Mouse (Mus musculus): ENCODE data around the gene Tspan9. TPM values are rescaled to one million over a fixed set of nuclear protein-coding genes. Genes with fewer than 3 reads are reported as not detected.
A peak's percentile ranks its signal among the peaks of the same experiment; 100 is the strongest.

The Tspan9 gene
- polyA plus RNA-seq, 1 experiment from 2014 or later, result 141 TPM

DNA sequence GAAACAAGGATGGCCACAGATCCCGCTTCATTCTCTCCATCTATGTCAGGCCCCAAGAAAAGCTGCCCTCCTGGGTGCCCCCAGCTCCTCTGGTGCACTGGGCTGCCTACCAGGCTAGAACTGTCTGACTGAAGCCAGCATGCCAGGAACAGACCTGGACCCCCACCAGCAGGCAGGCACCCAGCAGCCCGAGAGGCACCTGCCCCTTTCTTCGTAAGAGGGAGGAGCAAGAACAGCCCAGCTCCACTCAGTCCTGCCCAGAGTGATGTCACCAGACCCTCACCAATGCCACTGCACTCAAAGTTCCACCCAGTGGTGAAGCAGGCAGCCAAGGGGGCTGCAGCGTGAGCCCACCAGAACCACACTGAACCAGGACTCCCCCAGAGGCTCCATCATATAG lies 112.3 kb downstream of the Tspan9 start:
- Histone ChIP-seq H3K27ac (no peak overlapping the region), H3K4me1 (peaks cover 72% of the 10 kb centered on the region), H3K9me3 (no peaks in the 10 kb centered on the region), H3K9ac (no peak overlapping the region), H3K4me3 (no peak overlapping the region), H3K36me3 (no peaks in the 10 kb centered on the region), H3K4me2 (no peak overlapping the region), H3K27me3 (no peaks in the 10 kb centered on the region; the same call in 1 of the 2 replicates)
- no peak for ATAC-seq (ENCODE audit: insufficient number of reproducible peaks, low FRiP score, low TSS enrichment, low read depth)
- 71% methylated on average over 4 of the region's 4 CpGs for WGBS

DNA sequence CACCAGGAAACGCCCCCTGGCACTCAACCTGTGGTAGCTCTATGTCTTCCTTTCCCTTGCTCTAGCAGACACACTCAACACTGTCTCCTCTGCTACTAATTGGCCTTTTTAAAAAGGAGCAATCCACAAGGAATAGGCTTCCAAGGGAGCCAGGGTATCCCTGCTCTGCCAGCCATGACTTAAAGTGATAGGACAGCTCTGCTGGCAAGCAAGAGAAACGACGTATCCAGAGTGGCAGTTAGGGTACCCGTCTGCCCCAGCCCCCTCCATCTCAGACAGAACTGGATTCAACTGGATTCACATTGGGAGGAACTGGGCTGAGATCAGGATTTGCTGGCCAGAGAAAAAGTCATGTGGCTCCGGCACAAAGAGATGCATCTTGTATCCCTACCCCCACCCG lies 112.9 kb downstream of the Tspan9 start:
- no peaks in the 10 kb centered on the region for H3K36me3 ChIP-seq
- H3K9ac ChIP-seq, result no peak overlapping the region
- WGBS, result 76% methylated on average over 6 of the region's 6 CpGs
- H3K9me3 ChIP-seq, result no peaks in the 10 kb centered on the region
- ATAC-seq (ENCODE audit: insufficient number of reproducible peaks, low FRiP score, low TSS enrichment, low read depth), result no peak
- no peak overlapping the region for H3K4me3 ChIP-seq
- no peaks in the 10 kb centered on the region; the same call in 1 of the 2 replicates for H3K27me3 ChIP-seq
- H3K27ac ChIP-seq, result no peak overlapping the region
- no peak overlapping the region for H3K4me2 ChIP-seq
- H3K4me1 ChIP-seq, result peaks cover 66% of the 10 kb centered on the region

DNA sequence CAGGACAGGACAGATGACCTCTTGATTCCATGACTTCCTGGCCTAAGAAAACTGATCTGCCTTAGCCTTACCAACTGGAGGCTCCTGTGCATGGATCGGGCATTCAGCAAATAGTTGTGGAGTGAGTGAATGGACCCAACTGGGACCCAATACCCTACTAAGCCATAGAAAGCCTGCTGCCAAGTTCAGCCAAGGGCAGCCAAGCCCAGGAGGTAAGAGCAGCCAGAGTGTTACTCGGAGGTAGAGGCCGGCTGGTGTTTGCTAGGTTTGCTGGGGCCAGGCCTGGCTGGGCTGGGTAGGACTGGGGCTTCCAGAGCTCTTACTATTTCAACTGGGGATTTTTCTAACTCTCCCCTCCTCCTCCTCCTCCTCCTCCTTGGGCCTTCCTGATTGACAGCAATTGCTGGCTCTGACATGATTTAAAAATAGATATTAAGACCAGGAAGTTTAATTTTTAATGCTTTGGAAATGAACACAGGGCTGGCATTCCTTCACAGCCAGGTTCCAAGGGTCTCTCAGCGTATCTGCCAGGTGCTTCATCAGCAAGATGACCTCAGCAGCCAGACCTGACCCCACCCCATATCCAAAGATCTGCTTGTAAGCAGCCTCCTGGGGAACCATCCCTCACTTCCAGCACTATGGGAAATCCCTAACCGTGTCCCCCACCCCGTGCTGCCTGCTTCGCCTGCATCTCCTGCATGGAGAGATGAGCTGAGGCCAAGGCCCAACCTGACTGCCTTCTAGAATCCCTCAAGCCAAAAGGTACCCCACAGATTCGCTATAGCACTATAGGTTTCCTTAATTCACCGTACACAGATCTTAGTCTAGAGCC lies 113.7 kb downstream of the Tspan9 start:
- no peak overlapping the region for H3K27ac ChIP-seq
- no peak overlapping the region for H3K4me2 ChIP-seq
- H3K36me3 ChIP-seq, result 0 out of 2 replicates have a peak, but pooled peaks cover 4% of the 10 kb centered on the region
- WGBS, result 81% methylated on average over 9 of the region's 9 CpGs
- no peak for ATAC-seq (ENCODE audit: insufficient number of reproducible peaks, low FRiP score, low TSS enrichment, low read depth)
- H3K9ac ChIP-seq, result no peak overlapping the region; the same call in 1 of the 2 replicates
- no peaks in the 10 kb centered on the region; the same call in 1 of the 2 replicates for H3K27me3 ChIP-seq
- no peaks in the 10 kb centered on the region for H3K9me3 ChIP-seq
- no peak overlapping the region for H3K4me3 ChIP-seq
- H3K4me1 ChIP-seq, result peaks cover 58% of the 10 kb centered on the region

DNA sequence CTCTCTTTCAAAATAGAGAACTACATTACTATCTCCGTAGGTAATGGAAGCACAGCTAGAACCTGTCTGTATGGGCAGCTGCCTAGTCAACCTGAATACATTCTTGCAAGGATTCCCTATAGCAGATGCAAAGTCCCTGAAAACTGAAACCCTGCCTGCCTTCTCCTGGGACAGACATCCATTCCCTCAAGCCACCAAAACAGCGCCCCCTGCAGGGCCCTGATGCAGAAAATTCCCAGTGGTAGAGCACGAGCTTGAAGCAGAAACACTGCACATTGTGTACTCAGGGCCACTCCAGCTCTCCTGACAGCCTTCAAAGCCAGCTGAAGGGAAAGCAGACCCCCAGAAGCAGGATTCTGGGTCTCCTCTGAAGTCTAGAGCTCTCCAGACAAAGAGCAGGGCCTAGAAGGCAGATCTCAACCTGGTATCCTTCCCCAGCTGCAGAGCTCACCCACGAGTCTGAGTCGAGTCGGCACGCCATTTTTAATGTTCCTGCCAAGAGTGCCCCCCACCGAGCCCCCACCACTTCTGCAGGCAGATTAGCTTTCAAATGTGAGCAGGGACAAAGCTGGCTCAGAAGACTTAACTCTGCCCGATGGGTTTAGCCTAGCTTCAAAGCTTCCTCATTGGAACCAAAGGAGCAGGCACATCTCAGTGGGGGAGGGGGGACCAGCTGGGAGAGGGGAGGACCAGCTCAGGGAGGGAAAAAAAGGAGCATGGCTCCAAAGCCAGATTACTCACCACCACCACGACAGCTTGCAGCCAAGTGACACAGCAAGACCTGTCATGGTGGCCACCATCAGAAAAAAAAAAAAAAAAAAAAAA lies 115.1 kb downstream of the Tspan9 start:
- no peak for ATAC-seq (ENCODE audit: insufficient number of reproducible peaks, low FRiP score, low TSS enrichment, low read depth)
- no peak overlapping the region for H3K4me2 ChIP-seq
- H3K27me3 ChIP-seq, result no peaks in the 10 kb centered on the region; the same call in 1 of the 2 replicates
- peaks cover 52% of the 10 kb centered on the region for H3K4me1 ChIP-seq
- H3K27ac ChIP-seq, result no peak overlapping the region
- no peak overlapping the region for H3K4me3 ChIP-seq
- 0 out of 2 replicates have a peak, but pooled peaks cover 4% of the 10 kb centered on the region for H3K36me3 ChIP-seq
- 23% methylated on average over 10 of the region's 10 CpGs for WGBS
- H3K9me3 ChIP-seq, result no peaks in the 10 kb centered on the region
- H3K9ac ChIP-seq, result no peak overlapping the region

DNA sequence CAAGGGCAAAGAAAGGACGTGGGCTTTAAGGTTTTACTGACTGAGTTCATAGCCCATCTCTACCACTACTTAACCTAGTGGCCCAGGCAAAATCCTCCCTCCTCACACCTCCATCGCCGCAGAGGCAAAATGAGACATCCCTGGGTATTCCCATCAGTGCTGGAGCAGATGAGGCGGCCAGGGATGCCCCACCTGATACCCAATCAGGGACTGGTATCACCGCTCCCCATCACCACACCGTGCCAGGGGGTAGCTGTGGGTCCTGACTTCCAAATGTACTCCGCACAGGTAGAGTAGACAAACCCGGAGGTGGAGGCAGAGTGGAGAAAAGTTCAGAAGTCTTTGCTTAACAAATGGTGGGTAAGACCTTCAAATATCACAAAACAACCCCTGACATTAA lies 117.4 kb downstream of the Tspan9 start:
- Histone ChIP-seq H3K27ac (no peak overlapping the region), H3K9me3 (no peaks in the 10 kb centered on the region), H3K4me3 (no peak overlapping the region), H3K9ac (no peak overlapping the region), H3K4me1 (peaks cover 53% of the 10 kb centered on the region), H3K4me2 (no peak overlapping the region), H3K27me3 (no peaks in the 10 kb centered on the region), H3K36me3 (0 out of 2 replicates have a peak, but pooled peaks cover 4% of the 10 kb centered on the region)
- ATAC-seq (ENCODE audit: insufficient number of reproducible peaks, low FRiP score, low TSS enrichment, low read depth), result no peak
- WGBS, result 91% methylated on average over 8 of the region's 8 CpGs

DNA sequence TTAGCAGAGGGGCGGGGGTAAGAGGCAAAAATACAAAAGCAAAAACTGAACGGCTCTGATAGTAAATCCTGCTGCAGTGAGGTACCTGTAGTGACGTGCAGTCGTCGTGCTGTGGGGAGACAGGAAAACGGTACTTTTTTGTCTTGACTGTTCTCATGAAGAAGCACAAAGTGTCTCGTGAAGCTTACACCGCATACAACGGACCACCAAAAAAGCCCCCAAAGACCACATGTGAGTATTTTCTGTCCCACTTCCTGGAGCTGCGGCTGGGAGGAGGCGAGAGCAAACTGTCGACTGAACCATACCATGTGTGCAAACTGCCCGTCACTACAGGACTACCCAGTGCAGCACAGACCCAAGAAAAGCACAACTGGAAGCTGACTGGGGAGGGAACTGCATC lies 117.8 kb downstream of the Tspan9 start:
- H3K36me3 ChIP-seq, result 0 out of 2 replicates have a peak, but pooled peaks cover 4% of the 10 kb centered on the region
- H3K4me1 ChIP-seq, result peaks cover 54% of the 10 kb centered on the region
- WGBS, result 66% methylated on average over 13 of the region's 13 CpGs
- H3K27ac ChIP-seq, result no peak overlapping the region
- no peak for ATAC-seq (ENCODE audit: insufficient number of reproducible peaks, low FRiP score, low TSS enrichment, low read depth)
- no peak overlapping the region for H3K4me2 ChIP-seq
- H3K9me3 ChIP-seq, result no peaks in the 10 kb centered on the region
- no peak overlapping the region for H3K9ac ChIP-seq
- no peaks in the 10 kb centered on the region for H3K27me3 ChIP-seq
- H3K4me3 ChIP-seq, result no peak overlapping the region

DNA sequence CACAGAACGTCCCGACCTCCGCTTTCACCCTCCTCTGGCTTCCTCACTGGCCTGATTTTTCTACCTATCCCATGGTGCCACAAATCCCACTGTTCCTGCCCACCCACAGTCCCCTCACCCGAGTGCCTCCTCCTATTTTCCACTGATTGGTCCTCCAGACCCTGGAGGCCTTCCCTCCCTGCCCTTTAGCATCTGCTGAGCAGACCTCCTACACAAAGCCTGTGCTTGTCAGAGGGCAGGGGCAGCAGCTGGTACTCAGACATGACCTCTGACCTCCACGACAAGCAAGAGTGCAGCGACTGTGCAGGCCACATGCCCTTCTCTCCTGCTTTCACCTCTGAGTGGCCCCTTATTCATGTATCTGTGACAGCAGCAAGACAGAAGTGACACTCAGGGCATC lies 121.2 kb downstream of the Tspan9 start:
- Histone ChIP-seq H3K9ac (no peak overlapping the region), H3K4me3 (no peak overlapping the region)
- 44% methylated on average over 6 of the region's 6 CpGs for WGBS

DNA sequence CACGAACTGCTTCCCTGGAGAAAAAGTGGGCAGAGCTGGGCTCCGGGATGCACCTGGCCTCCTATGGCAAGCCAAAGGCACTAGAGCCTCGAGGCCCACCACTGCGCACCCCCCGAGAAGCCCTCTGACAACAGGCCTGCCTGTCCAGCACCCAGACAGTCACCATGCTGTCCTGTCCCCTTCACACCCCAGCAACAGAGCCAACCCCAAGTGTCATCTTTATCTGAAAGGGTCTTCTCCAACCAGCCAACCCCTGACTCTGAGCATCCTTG lies 121.5 kb downstream of the Tspan9 start:
- H3K4me3 ChIP-seq, result no peak overlapping the region
- no peaks in the 10 kb centered on the region for H3K27me3 ChIP-seq
- no peak overlapping the region for H3K27ac ChIP-seq
- 55% methylated on average over 5 of the region's 5 CpGs for WGBS
- H3K4me1 ChIP-seq, result peaks cover 37% of the 10 kb centered on the region
- 0 out of 2 replicates have a peak, but pooled peaks cover 4% of the 10 kb centered on the region for H3K36me3 ChIP-seq
- H3K4me2 ChIP-seq, result no peak overlapping the region
- no peak for ATAC-seq (ENCODE audit: insufficient number of reproducible peaks, low FRiP score, low TSS enrichment, low read depth)
- H3K9ac ChIP-seq, result no peak overlapping the region
- no peaks in the 10 kb centered on the region for H3K9me3 ChIP-seq

More for the DNA sequence above, 121.2 kb downstream of the Tspan9 start:
- H3K27me3 ChIP-seq, result no peaks in the 10 kb centered on the region
- no peak overlapping the region for H3K4me2 ChIP-seq
- H3K4me1 ChIP-seq, result peaks cover 37% of the 10 kb centered on the region
- no peak for ATAC-seq (ENCODE audit: insufficient number of reproducible peaks, low FRiP score, low TSS enrichment, low read depth)
- no peaks in the 10 kb centered on the region for H3K9me3 ChIP-seq
- no peak overlapping the region for H3K27ac ChIP-seq
- 0 out of 2 replicates have a peak, but pooled peaks cover 4% of the 10 kb centered on the region for H3K36me3 ChIP-seq

DNA sequence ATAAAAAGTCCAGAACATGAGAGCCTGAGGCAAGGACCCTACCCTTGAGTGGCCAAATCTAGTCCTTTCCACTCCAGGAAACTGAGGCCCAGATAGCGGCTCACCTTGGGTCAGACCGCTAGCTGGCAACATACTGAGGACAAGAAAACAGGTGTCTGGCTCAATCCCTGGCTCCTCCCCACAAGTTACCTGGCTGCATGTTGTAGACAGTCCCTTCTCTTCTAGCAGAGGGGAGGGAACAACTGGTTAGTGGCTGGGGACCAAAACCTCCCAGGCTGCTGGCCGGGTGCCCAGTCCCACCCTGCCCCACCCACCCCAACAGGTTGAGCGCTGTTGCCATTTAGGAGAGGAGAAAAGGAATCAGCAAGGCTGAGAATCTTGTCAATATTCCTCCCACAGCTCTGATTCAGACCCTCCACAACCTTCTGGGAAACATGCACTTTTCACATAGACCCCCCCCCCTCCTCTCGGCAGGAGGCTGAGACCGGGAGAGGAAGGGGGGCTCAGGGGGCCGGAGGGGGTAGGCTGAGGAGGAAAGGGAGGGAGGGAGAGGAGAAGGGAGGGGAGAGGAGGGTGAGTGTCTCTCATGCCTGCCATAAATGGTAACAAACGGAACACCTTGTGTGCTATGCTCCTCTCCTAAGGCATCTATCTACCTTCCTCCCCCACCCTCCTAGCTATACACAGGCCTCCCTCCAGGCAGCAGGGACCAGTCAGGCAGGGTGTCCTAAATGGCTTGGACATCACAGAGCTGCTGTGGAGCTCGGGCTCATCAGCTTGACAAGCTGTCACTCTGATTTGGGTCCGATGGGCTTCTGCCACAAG lies 122.1 kb downstream of the Tspan9 start:
- Histone ChIP-seq H3K36me3 (0 out of 2 replicates have a peak, but pooled peaks cover 4% of the 10 kb centered on the region), H3K4me1 (peaks cover 37% of the 10 kb centered on the region)

DNA sequence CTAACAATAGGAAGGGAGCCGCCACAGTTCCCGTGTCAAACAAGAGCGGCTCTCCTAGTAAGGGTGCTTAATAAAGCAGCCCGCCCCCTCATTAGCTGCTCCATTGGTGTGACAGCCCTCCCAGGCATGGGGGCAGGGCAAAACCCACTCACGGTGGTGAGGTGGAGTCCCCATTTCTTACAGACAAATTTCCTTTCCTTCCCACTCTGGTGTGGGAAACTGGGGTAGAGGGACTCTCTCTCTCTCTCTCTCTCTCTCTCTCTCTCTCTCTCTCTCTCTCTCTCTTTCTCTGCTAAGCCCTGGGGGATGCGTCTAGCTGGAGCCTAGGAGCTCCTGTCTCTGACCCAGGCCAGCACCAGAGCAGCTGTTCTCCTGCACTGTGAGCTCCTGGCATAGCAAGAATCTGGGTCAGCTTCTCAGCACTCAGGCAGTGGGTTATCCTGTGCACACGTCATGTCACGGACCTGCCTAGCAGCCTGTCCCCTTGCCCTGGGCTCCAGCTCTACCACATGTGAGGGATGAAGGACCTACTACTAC lies 122.8 kb downstream of the Tspan9 start:
- H3K9me3 ChIP-seq, result no peaks in the 10 kb centered on the region
- peaks cover 42% of the 10 kb centered on the region for H3K4me1 ChIP-seq
- no peaks in the 10 kb centered on the region for H3K27me3 ChIP-seq
- 0 out of 2 replicates have a peak, but pooled peaks cover 4% of the 10 kb centered on the region for H3K36me3 ChIP-seq
- 29% methylated on average over 8 of the region's 8 CpGs for WGBS
- no peak overlapping the region for H3K4me2 ChIP-seq
- ATAC-seq (ENCODE audit: insufficient number of reproducible peaks, low FRiP score, low TSS enrichment, low read depth), result peak; percentile 11; the same call in 1 of the 2 replicates
- no peak overlapping the region for H3K9ac ChIP-seq
- H3K4me3 ChIP-seq, result no peak overlapping the region
- no peak overlapping the region for H3K27ac ChIP-seq

More for the DNA sequence above, 122.1 kb downstream of the Tspan9 start:
- 23% methylated on average over 8 of the region's 10 CpGs for WGBS
- ATAC-seq (ENCODE audit: insufficient number of reproducible peaks, low FRiP score, low TSS enrichment, low read depth), result peak; percentile 11; the same call in 1 of the 2 replicates
- no peaks in the 10 kb centered on the region for H3K27me3 ChIP-seq
- no peak overlapping the region for H3K4me2 ChIP-seq
- no peak overlapping the region for H3K27ac ChIP-seq
- no peaks in the 10 kb centered on the region for H3K9me3 ChIP-seq
- no peak overlapping the region for H3K9ac ChIP-seq
- no peak overlapping the region for H3K4me3 ChIP-seq

DNA sequence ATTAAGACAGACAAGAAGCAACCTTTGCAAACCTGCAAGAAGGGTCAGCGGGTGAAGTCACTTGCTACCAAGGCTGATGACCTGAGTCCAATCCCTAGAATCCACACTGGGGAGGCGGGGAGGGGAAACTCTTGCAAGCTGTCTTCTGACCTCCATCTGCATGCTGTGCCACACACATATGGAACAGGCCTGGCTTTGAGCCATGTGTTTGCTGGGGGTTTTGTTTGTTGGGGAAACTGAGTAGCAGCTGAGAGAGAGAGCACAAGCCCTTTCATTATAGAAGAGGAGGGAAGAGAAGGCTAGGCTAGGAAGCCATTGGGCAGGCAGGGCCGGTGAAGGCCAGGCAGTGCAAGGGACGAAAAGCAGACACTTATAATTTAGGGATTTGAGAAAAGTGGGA lies 123.3 kb downstream of the Tspan9 start:
- 0 out of 2 replicates have a peak, but pooled peaks cover 2% of the 10 kb centered on the region for H3K36me3 ChIP-seq
- no peaks in the 10 kb centered on the region for H3K9me3 ChIP-seq
- H3K27ac ChIP-seq, result no peak overlapping the region
- no peaks in the 10 kb centered on the region for H3K27me3 ChIP-seq
- WGBS, result 65% methylated on average over 4 of the region's 4 CpGs
- no peak for ATAC-seq (ENCODE audit: insufficient number of reproducible peaks, low FRiP score, low TSS enrichment, low read depth)
- no peak overlapping the region for H3K4me3 ChIP-seq
- H3K9ac ChIP-seq, result no peak overlapping the region
- H3K4me1 ChIP-seq, result peaks cover 43% of the 10 kb centered on the region
- no peak overlapping the region for H3K4me2 ChIP-seq

Data from limb, embryonic 15.5 days (tissue).